Mouse (Mus musculus): ENCODE measurements at regions not wholly inside any gene's neighbourhood (a gene's known extent, or its start where the extent isn't known, plus 50 kb on each side); places are given as distances from the start of the nearest gene placed in this dataset.
A peak's percentile ranks its signal among the peaks of the same experiment; 100 is the strongest.

DNA sequence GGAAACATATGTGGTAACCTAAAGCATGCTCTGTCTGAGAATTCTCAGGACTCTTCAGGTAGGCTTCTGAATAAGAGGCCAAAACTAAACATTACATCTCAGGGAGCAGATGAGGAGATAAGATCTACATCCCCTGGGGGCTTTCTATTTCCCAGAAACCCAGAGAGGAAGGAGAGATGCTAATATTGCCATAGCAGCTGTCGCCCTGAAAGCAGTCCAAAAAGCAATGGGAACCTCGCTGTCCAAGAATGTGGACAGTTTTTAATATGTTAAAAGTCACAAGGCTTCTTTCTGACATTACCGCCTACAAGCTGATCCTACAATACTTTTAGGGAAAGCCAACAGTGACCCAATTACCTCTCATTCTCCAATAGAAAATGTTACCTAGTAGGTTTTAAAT lies 263.9 kb downstream of the Pten start:
- no peak for ATAC-seq (ENCODE audit: extremely low read depth, insufficient number of reproducible peaks, low FRiP score, poor library complexity, severe bottlenecking)

DNA sequence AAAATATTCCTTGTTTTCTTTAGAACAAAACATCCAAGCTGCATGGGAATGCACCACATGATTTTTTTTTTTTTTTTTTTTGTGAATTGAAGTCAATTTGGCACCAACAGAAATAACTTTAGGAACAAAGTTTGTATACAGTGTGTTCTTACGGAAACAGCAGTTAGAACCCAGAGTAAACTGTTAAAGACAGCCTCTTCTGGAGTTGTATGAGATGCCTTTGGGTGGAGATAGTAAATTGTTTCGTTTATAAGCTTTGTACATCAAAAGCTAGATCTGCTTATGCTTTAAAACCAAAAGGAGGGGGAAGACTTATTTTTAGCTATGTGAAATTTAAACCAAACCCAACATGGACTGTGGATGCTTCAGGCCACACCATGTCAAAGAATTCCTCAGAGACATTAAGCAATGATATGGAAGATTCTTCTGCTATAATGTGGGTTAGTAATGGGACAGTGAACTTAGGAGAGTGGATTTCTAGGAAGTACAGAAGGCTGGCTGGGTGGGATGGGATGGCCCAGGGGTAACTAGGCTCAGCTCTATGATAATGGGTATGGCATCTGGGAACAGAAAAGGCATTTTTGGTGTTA lies 265.6 kb downstream of the Pten start:
- ATAC-seq (ENCODE audit: extremely low read depth, insufficient number of reproducible peaks, low FRiP score, poor library complexity, severe bottlenecking): no peak

DNA sequence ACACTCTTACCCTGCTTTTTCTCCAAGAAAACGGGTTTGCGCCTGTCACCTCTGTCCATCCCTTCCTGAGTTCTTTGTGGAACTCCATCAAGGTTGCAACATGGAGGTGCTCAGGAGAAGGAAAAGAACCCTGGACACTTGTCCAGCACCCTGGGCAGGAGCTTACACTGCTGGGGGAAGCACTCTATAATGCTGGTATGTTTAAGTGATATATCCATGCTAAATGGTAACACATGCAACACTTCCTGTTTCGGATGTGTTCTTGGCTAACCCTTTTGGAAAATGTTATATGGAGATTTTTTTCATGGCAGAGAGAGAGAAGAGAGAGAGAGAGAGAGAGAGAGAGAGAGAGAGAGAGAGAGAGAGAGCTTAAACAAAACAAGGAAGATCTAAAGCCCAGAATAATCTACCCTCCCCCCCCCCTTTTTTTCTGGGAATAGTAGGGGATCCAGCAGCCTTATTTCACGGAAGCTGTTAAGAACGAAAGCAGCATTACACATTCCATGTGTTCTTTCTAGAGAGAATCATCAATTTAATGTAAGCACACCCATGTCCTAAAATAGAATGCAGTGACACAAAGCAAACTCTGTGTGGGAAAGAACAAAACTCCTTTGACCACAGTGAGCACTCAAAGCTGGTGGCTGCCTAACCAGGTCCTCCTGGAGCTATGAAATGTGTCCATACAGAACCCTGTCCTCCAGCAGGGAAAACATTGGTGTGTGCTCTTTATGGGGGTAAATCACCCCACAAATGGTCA lies 272.6 kb downstream of the Pten start:
- no peak for ATAC-seq (ENCODE audit: extremely low read depth, insufficient number of reproducible peaks, low FRiP score, poor library complexity, severe bottlenecking)

DNA sequence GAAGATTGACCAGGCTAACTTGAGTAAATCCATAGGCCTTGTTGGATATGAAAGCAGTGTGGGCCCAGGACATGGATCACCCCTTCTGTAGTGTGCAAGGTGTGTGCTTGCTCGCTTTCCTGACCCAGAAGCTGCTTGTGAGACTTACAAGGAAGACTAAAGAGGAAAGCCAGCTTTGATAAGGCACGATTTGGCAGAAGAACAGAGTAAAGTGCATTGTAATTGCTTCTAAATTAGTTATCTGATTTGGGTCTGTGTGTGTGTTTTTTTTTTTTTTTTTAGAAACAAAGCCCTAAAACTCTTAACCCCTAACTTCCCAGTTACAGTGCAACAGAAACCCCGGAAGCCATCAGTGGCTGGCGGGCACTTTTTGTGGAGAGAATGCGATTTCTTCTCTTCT lies 283.2 kb downstream of the Pten start:
- no peak for ATAC-seq (ENCODE audit: extremely low read depth, insufficient number of reproducible peaks, low FRiP score, poor library complexity, severe bottlenecking)

DNA sequence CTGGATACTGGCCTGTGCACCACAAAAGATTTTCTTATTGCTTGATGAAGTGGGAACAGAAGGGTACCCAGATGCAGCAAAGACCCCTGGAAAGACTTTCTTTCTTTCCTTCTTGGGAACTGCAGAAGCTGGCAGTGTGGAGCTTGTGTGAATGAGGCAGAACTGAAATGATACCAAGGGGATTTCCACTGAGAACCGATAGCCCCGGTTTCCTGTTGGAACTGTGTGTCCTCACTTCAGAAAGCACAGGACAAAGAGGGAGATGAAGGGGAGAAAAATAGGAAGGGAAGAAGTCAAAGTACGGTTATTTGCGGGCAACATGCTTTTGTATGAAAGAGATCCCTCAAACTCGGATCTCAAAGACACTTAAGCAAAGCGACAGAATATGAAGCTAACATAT lies 283.7 kb downstream of the Pten start:
- no peak for ATAC-seq (ENCODE audit: extremely low read depth, insufficient number of reproducible peaks, low FRiP score, poor library complexity, severe bottlenecking)

DNA sequence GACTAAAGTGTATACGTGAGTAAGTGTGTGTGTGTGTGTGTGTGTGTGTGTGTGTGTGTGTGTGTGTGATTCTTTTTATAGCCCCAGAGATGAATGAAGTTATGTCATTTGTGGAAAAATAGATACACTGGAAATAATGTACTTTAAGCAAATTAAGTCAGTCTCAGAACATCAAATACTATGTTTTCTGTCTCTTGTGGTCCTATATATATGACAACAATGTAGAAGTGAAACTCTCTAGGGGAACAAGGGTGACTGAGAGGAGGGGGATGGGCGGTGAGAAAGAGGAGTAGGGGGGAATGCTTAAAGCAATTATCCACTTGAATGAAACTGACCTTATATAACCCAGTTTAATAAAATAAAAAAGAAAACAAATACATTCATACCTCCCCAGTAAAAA lies 285.5 kb downstream of the Pten start:
- ATAC-seq (ENCODE audit: extremely low read depth, insufficient number of reproducible peaks, low FRiP score, poor library complexity, severe bottlenecking): peak; percentile 65; the same call in 1 of the 2 replicates

DNA sequence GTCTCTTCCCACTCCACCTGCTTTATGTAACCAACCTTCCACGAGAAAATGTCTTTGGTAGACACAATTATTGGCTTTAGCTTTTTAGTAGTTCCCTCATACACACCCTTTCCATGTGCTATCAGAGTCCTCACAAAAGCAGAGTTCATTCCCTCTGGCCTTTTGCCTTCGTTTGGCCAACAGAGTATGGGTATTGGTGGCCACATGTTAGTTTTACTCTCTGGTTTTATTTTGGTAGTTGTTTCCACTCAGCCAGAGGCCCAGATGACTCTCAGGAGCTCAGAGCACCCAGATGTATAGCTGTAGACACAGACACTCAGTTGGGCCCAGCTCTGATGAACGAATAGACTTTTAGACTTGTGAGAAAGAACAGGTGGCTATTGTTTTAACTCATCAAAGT lies 286.4 kb downstream of the Pten start:
- no peak for ATAC-seq (ENCODE audit: extremely low read depth, insufficient number of reproducible peaks, low FRiP score, poor library complexity, severe bottlenecking)

DNA sequence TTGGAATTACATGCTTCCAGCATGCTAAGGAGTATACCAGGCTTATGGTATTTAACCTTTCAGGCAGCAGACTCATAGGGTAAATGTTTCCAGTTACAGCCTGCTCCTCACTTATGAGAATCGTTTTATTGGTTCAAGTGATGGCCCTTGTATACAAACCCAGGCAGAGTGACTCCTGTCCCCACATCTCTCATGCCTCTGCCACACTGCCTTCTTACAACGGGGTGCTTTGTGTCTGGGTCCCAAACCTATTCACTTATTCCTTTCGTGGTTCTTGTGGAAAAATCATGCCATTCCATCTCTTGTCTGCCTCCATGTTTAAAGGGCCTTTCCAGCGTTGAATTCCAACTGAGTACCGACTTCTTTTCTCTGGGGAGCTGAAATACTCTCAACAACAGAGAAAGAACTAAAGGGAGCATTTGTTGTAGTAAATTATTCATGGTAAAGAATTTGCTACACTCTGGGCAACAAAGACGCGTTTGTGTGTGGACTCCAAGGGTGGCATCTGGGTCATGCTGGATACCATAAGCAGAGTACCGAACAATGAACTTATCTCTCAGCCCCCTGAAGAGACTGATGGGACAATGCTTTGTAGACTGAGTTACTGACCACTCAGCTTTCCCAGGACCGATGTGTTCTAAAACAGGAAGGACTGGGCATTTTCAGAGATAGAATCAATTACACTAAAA lies 291.6 kb downstream of the Pten start:
- ATAC-seq (ENCODE audit: extremely low read depth, insufficient number of reproducible peaks, low FRiP score, poor library complexity, severe bottlenecking): no peak

DNA sequence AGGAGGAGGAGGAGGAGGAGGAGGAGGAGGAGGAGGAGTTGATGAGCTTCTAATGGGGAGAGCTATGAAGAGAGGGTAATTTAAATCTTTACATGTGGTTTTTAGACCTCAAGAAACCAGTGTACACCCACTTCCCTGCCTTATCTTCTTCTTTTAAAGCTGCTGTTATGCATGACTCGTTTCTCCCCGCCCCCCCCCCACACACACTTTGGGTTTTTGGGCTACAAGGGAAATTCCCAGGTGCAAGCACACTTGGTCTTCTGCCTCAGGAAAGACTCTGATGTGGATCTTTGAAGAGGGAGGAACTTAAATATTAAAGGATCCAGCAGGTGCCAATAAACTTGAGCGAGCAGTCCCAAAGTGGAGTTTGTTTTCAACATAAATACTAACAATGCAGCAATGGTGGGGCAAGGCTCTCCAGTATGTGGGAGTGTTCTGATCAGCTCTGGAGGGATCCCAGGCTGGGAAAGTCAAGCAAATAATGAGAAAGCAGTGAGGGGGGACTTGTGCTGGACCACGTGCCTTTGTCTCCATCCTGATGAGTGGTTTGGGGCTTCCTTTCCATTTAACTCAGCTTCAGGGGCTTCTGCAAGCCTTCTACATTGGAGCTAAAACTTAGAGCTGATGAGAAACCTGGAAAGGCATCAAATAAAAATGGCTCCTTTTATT lies 296.0 kb downstream of the Pten start:
- no peak for ATAC-seq (ENCODE audit: extremely low read depth, insufficient number of reproducible peaks, low FRiP score, poor library complexity, severe bottlenecking)

DNA sequence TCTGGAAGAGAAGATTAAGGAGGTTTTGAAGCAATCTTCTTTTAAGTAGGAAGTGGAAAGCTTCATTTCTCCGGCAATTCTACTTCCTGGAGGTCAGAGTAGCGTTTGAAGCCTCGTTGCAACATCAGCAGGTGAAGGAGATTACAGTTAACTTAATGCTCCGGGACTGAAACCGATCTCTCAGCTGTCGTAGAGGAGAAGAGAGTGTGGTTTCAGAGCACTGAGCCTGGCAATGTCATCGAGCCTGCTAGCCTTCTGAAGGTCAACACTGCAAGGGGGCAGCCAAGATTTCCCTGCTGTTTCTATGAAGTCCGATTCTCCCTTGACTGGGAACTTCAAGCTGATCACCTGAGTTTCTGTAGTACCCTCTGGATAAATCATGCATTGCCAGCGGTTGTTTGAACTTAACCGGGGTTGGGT lies 299.1 kb downstream of the Pten start:
- ATAC-seq (ENCODE audit: extremely low read depth, insufficient number of reproducible peaks, low FRiP score, poor library complexity, severe bottlenecking): no peak

DNA sequence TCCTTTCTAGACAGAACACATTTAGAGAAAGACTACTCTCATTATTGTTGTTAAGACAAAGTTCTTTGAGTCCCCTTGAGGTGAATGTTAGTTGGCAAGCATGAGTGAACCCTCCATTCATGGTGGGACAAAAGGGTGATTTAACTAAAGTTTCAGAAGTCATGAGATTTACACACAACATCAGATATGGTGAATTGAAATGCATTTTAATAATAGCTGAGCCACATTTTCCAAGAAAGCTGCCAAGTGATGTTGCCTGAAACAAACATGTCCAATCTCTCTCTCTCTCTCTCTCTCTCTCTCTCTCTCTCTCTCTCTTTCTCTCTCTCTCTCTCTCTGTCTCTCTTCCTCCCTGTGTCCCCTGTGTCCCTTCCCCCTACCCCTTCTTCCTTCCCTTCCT lies 303.7 kb downstream of the Pten start:
- no peak for ATAC-seq (ENCODE audit: extremely low read depth, insufficient number of reproducible peaks, low FRiP score, poor library complexity, severe bottlenecking)

DNA sequence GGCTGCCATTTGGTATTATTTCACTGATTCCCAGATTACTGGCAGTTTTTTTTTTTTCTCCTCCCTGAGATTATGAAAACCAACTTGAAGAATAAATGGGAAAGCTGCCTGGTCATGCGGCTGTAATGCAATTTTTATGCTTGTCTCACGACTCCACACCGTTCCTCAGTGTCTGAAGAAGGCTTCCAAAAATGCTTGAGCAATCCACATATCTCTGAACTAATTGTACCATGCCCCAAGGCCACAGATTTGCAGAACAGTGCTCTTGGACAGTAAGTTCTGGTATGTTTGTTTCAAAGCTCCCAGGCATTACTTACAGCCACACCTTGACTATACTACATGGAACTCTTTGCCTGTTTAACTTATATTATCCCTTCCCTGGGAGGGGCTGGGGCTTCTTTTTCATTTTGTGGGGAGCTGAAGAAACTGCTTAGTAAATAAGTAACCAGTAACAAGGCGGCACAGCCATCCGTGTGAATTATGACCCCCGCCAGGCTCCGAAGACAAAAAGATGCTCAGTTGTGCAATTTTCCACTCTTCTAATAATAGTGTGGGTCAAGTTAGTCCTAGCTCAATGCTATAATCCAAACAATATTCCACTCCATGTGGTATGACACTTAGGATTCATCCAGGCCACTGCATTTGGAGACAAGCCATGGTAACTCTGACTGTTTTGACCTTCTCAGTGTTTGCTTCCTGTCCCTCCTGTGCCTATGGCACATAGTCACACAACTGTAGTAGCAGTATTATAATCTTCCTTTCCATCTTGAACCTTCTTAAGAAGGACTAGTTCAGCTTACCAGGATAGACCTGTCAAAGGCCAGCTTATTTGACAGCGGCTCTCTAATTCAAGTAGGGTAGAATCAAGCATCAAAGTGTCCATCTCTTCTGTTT lies 305.1 kb downstream of the Pten start:
- ATAC-seq (ENCODE audit: extremely low read depth, insufficient number of reproducible peaks, low FRiP score, poor library complexity, severe bottlenecking): no peak

DNA sequence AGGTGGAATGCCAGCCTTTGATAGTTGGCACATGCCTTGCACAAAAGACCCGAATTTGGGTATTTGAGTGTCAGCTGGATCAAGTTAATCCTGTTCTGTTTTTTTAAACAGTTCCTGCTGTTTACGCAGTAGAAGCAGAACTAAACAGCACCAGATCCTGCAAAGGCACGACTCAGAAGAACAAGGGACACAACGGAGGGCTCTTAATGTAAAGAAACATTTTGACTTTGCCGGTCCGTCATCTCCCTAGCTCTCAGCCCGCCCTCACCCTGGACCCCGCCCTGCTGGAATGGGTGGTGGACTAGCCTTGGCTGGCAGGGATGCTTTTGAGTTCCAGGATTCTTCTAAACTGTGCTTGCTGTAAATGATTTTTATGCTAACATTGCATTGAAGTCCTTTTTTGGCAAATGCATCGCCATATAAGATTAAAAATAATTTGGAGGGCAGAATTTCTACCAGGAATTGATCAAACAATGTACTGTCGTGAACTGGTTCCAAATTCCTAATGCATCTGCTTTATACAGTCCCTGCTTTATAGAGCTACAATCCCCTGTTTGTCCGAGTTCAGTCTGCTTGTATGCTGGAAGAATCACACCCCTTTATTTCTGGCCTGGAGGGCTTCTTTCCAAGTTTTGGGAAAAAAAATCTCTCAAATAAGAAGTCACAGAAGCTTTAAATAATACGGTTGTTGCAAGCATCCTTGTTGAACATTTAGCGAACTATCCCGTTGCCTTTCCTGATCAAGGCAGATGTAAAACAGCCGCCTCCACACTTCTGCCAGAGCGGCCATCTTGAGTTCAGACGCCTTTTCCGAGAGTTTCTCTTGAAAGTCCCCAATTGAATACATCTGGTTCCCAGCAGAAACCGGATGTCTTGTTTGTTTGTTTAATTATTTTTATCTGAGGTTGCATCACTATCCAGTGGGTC lies 308.2 kb downstream of the Pten start:
- ATAC-seq (ENCODE audit: extremely low read depth, insufficient number of reproducible peaks, low FRiP score, poor library complexity, severe bottlenecking): no peak

DNA sequence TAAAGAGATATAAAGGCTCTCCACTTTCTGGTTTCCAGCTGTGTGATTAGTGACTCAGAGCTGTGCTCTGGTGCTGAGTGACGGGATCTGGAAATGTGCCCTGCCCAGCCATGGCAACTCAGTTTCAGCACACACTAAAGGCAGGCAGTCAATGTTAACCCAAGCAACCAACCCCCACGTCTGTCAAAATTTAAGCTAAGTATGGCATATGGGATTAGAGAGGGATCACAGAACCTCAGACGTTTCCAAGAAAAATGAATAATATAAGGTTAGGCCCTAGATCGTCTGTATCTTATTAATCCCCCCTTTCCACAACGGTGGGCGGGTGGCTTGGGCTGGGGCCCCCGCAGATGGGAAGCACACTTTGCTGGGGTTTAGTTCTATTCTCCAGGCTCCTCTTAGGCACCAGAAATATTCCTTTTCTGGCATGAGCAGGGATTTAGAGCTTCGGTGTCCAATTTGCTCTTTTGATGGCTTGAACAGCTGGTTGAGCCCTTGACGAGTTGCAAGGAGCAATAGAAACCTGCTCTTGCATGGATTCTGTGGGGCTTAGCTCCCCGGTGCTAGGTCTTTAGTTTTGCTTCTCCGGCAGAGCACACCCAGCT lies 311.2 kb downstream of the Pten start:
- ATAC-seq (ENCODE audit: extremely low read depth, insufficient number of reproducible peaks, low FRiP score, poor library complexity, severe bottlenecking): no peak

DNA sequence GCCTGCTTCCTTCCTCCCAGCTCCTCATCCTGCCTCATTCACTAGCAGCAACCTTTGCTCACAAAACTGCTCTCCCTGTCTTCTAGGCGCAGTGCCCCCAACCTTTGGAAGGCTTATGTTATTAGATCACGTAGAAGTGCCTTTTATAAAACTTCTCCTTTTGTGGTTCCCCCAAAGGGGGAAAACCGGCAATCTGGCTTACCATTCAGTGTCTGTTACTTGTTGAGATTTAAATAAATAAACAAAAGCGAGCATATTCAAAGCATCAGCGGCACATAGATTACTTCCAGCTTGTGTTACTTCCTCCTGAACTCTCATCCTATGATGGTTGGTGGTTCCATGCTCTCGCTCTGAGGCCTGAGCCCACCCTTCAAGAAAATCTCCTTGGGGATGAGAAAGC lies 312.5 kb downstream of the Pten start:
- no peak for ATAC-seq (ENCODE audit: extremely low read depth, insufficient number of reproducible peaks, low FRiP score, poor library complexity, severe bottlenecking)

DNA sequence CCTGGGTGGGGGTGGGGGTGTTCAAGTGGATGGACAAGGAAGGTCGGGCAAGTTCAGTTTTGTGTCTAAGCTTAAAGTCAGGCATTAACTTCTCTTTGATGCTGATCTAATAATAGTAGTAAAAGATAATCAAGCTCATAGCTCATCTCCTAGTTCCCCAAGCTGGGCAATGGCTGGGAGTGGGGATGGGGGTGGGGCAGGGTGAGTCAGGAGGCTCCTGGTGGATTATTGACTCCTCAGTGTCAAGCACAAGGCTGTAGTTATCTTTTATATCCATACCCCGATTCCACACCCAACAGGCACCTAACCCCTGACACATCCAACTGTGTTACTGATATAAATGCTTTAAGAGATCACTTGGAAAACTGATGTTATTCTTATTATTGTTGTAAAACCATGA lies 315.0 kb downstream of the Pten start:
- no peak for ATAC-seq (ENCODE audit: extremely low read depth, insufficient number of reproducible peaks, low FRiP score, poor library complexity, severe bottlenecking)

DNA sequence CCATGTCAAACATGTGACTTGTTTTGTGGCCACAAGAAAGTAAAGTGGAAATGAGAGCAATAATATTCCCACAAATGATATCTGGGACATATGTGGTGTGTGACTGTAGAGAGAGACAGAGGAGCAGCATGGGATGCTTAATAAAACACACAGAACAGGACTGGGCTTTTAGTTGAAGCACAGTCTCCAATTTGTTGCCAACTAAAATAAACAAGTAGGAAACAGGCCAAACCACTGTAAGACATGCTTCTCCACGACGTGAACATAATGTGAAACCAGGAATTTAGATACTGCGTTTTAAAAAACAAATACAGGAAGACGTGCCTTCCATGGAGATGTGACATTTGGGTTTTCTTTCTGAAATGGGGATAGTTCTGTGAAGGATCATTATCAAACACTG lies 317.2 kb downstream of the Rnls start:
- ATAC-seq (ENCODE audit: extremely low read depth, insufficient number of reproducible peaks, low FRiP score, poor library complexity, severe bottlenecking): no peak
